Mouse (Mus musculus): ENCODE measurements at regions not wholly inside any gene's neighbourhood (a gene's known extent, or its start where the extent isn't known, plus 50 kb on each side); places are given as distances from the start of the nearest gene placed in this dataset.
"Not testable (repeated sequence)": the region's sequence is repeated elsewhere in the genome, so short reads cannot be mapped to it uniquely, and the experiment has no call there.

GRCm38 (mm10) chr10:46072550-46073470 is 495.2 kb downstream of the Hace1 start:
- Histone ChIP-seq H3K4me2 (ENCODE audit: low read depth, low read length) (no peak overlapping the region), H3K9me3 (replicated peaks; ENCODE audit: control insufficient read depth, low read length) (no peaks in the 10 kb centered on the region), H3K36me3 (replicated peaks; ENCODE audit: control insufficient read depth, insufficient read depth, low read depth, low read length) (no peaks in the 10 kb centered on the region), H3K4me3 (ENCODE audit: low read depth, low read length) (no peak overlapping the region), H3K27me3 (ENCODE audit: control insufficient read depth, insufficient read depth, low read length) (no peaks in the 10 kb centered on the region), H3K27ac (replicated peaks; ENCODE audit: low read depth, low read length) (no peak overlapping the region), H3K9ac (replicated peaks; ENCODE audit: low read length) (no peak overlapping the region), H3K4me1 (ENCODE audit: control insufficient read depth, insufficient read depth, low read length) (no peaks in the 10 kb centered on the region)
- 74% methylated on average over 16 of the region's 16 CpGs for WGBS
- DNase-seq (ENCODE audit: low spot score) (no peak), ATAC-seq (replicated peaks; ENCODE audit: insufficient number of reproducible peaks, low FRiP score, low TSS enrichment, low read depth) (no peak)

GRCm38 (mm10) chr10:46087766-46088165 is 510.1 kb downstream of the Hace1 start:
- no peak for ATAC-seq (replicated peaks; ENCODE audit: insufficient number of reproducible peaks, low FRiP score, low TSS enrichment, low read depth)
- no peaks in the 10 kb centered on the region for H3K4me1 ChIP-seq (ENCODE audit: control insufficient read depth, insufficient read depth, low read length)
- no peak for DNase-seq (ENCODE audit: low spot score)
- no peak overlapping the region for H3K4me2 ChIP-seq (ENCODE audit: low read depth, low read length)
- no peak overlapping the region for H3K9ac ChIP-seq (replicated peaks; ENCODE audit: low read length)
- H3K36me3 ChIP-seq (replicated peaks; ENCODE audit: control insufficient read depth, insufficient read depth, low read depth, low read length): no peaks in the 10 kb centered on the region
- H3K4me3 ChIP-seq (ENCODE audit: low read depth, low read length): no peak overlapping the region
- no peaks in the 10 kb centered on the region for H3K9me3 ChIP-seq (replicated peaks; ENCODE audit: control insufficient read depth, low read length)
- WGBS: 38% methylated on average over 4 of the region's 4 CpGs
- no peak overlapping the region for H3K27ac ChIP-seq (replicated peaks; ENCODE audit: low read depth, low read length)
- H3K27me3 ChIP-seq (ENCODE audit: control insufficient read depth, insufficient read depth, low read length): no peaks in the 10 kb centered on the region

GRCm38 (mm10) chr10:46100837-46101236 is 523.2 kb downstream of the Hace1 start:
- no peak overlapping the region for H3K4me3 ChIP-seq (ENCODE audit: low read depth, low read length)
- no peaks in the 10 kb centered on the region for H3K36me3 ChIP-seq (replicated peaks; ENCODE audit: control insufficient read depth, insufficient read depth, low read depth, low read length)
- ATAC-seq (replicated peaks; ENCODE audit: insufficient number of reproducible peaks, low FRiP score, low TSS enrichment, low read depth) (no peak), DNase-seq (ENCODE audit: low spot score) (no peak)
- no peak overlapping the region for H3K27ac ChIP-seq (replicated peaks; ENCODE audit: low read depth, low read length)
- H3K9me3 ChIP-seq (replicated peaks; ENCODE audit: control insufficient read depth, low read length): no peaks in the 10 kb centered on the region
- H3K9ac ChIP-seq (replicated peaks; ENCODE audit: low read length): no peak overlapping the region
- H3K4me1 ChIP-seq (ENCODE audit: control insufficient read depth, insufficient read depth, low read length): no peaks in the 10 kb centered on the region
- H3K4me2 ChIP-seq (ENCODE audit: low read depth, low read length): no peak overlapping the region
- H3K27me3 ChIP-seq (ENCODE audit: control insufficient read depth, insufficient read depth, low read length): no peaks in the 10 kb centered on the region

- Histone ChIP-seq H3K9me3 (replicated peaks; ENCODE audit: control insufficient read depth, low read length) (no peaks in the 10 kb centered on the region), H3K27me3 (ENCODE audit: control insufficient read depth, insufficient read depth, low read length) (no peaks in the 10 kb centered on the region), H3K4me1 (ENCODE audit: control insufficient read depth, insufficient read depth, low read length) (no peaks in the 10 kb centered on the region), H3K27ac (replicated peaks; ENCODE audit: low read depth, low read length) (no peak overlapping the region), H3K4me3 (ENCODE audit: low read depth, low read length) (no peak overlapping the region), H3K36me3 (replicated peaks; ENCODE audit: control insufficient read depth, insufficient read depth, low read depth, low read length) (no peaks in the 10 kb centered on the region), H3K9ac (replicated peaks; ENCODE audit: low read length) (no peak overlapping the region), H3K4me2 (ENCODE audit: low read depth, low read length) (no peak overlapping the region)
- WGBS: 80% methylated on average over 4 of the region's 4 CpGs
- DNase-seq (ENCODE audit: low spot score) (no peak), ATAC-seq (replicated peaks; ENCODE audit: insufficient number of reproducible peaks, low FRiP score, low TSS enrichment, low read depth) (no peak)
Observed at GRCm38 (mm10) chr10:46108810-46109209, 531.2 kb downstream of the Hace1 start.

- Histone ChIP-seq H3K4me3 (ENCODE audit: low read depth, low read length) (no peak overlapping the region), H3K27ac (replicated peaks; ENCODE audit: low read depth, low read length) (no peak overlapping the region), H3K9ac (replicated peaks; ENCODE audit: low read length) (no peak overlapping the region), H3K4me2 (ENCODE audit: low read depth, low read length) (no peak overlapping the region), H3K36me3 (replicated peaks; ENCODE audit: control insufficient read depth, insufficient read depth, low read depth, low read length) (no peaks in the 10 kb centered on the region), H3K9me3 (replicated peaks; ENCODE audit: control insufficient read depth, low read length) (no peaks in the 10 kb centered on the region), H3K27me3 (ENCODE audit: control insufficient read depth, insufficient read depth, low read length) (no peaks in the 10 kb centered on the region), H3K4me1 (ENCODE audit: control insufficient read depth, insufficient read depth, low read length) (no peaks in the 10 kb centered on the region)
- DNase-seq (ENCODE audit: low spot score) (no peak), ATAC-seq (replicated peaks; ENCODE audit: insufficient number of reproducible peaks, low FRiP score, low TSS enrichment, low read depth) (no peak)
- 93% methylated on average over 5 of the region's 5 CpGs for WGBS
Observed at GRCm38 (mm10) chr10:46114631-46115130, 537.1 kb downstream of the Hace1 start.

- not testable (repeated sequence) for H3K9me3 ChIP-seq (replicated peaks; ENCODE audit: control insufficient read depth, low read length); H3K27me3 ChIP-seq (ENCODE audit: control insufficient read depth, insufficient read depth, low read length); DNase-seq (ENCODE audit: low spot score); ATAC-seq (replicated peaks; ENCODE audit: insufficient number of reproducible peaks, low FRiP score, low TSS enrichment, low read depth); H3K27ac ChIP-seq (replicated peaks; ENCODE audit: low read depth, low read length); H3K4me1 ChIP-seq (ENCODE audit: control insufficient read depth, insufficient read depth, low read length); H3K4me2 ChIP-seq (ENCODE audit: low read depth, low read length); H3K4me3 ChIP-seq (ENCODE audit: low read depth, low read length); H3K36me3 ChIP-seq (replicated peaks; ENCODE audit: control insufficient read depth, insufficient read depth, low read depth, low read length); H3K9ac ChIP-seq (replicated peaks; ENCODE audit: low read length)
- WGBS: 58% methylated on average over 1 of the region's 2 CpGs
Observed at GRCm38 (mm10) chr10:46122409-46122808, 544.8 kb downstream of the Hace1 start.

GRCm38 (mm10) chr10:46123795-46124194 is 546.2 kb downstream of the Hace1 start:
- DNase-seq (ENCODE audit: low spot score) (no peak), ATAC-seq (replicated peaks; ENCODE audit: insufficient number of reproducible peaks, low FRiP score, low TSS enrichment, low read depth) (no peak)
- Histone ChIP-seq H3K4me3 (ENCODE audit: low read depth, low read length) (no peak overlapping the region), H3K27me3 (ENCODE audit: control insufficient read depth, insufficient read depth, low read length) (no peaks in the 10 kb centered on the region), H3K4me2 (ENCODE audit: low read depth, low read length) (no peak overlapping the region), H3K9me3 (replicated peaks; ENCODE audit: control insufficient read depth, low read length) (no peaks in the 10 kb centered on the region), H3K4me1 (ENCODE audit: control insufficient read depth, insufficient read depth, low read length) (no peaks in the 10 kb centered on the region), H3K9ac (replicated peaks; ENCODE audit: low read length) (no peak overlapping the region), H3K27ac (replicated peaks; ENCODE audit: low read depth, low read length) (no peak overlapping the region), H3K36me3 (replicated peaks; ENCODE audit: control insufficient read depth, insufficient read depth, low read depth, low read length) (no peaks in the 10 kb centered on the region)

- Histone ChIP-seq H3K9ac (replicated peaks; ENCODE audit: low read length) (no peak overlapping the region), H3K36me3 (replicated peaks; ENCODE audit: control insufficient read depth, insufficient read depth, low read depth, low read length) (no peaks in the 10 kb centered on the region), H3K4me3 (ENCODE audit: low read depth, low read length) (no peak overlapping the region), H3K4me1 (ENCODE audit: control insufficient read depth, insufficient read depth, low read length) (no peaks in the 10 kb centered on the region), H3K4me2 (ENCODE audit: low read depth, low read length) (no peak overlapping the region), H3K9me3 (replicated peaks; ENCODE audit: control insufficient read depth, low read length) (no peaks in the 10 kb centered on the region), H3K27me3 (ENCODE audit: control insufficient read depth, insufficient read depth, low read length) (no peaks in the 10 kb centered on the region), H3K27ac (replicated peaks; ENCODE audit: low read depth, low read length) (no peak overlapping the region)
- DNase-seq (ENCODE audit: low spot score) (no peak), ATAC-seq (replicated peaks; ENCODE audit: insufficient number of reproducible peaks, low FRiP score, low TSS enrichment, low read depth) (no peak)
- WGBS: 78% methylated on average over 2 of the region's 2 CpGs
Observed at GRCm38 (mm10) chr10:46135120-46135748, 557.6 kb downstream of the Hace1 start.
